Mouse (Mus musculus): Measurements from ENCODE around the gene Cd3eap. TPM values are rescaled to one million over a fixed set of nuclear protein-coding genes. Genes with fewer than 3 reads are reported as not detected.

The Cd3eap gene
- polyA plus RNA-seq, 1 experiment from 2014 or later, result 23.9 TPM

- ATAC-seq (replicated peaks; ENCODE audit: low FRiP score, low TSS enrichment, low read depth) (no peak), DNase-seq (ENCODE audit: low spot score) (no peak)
- Histone ChIP-seq H3K4me1 (replicated peaks; ENCODE audit: control insufficient read depth, insufficient read depth, low read length) (no peaks in the 10 kb centered on the region), H3K27ac (ENCODE audit: low read depth) (no peak overlapping the region), H3K36me3 (ENCODE audit: control insufficient read depth, insufficient read depth, low read length) (peaks cover 96% of the 10 kb centered on the region), H3K4me3 (ENCODE audit: low read depth, low read length) (no peak overlapping the region), H3K9me3 (ENCODE audit: control insufficient read depth, low read length) (no peaks in the 10 kb centered on the region), H3K4me2 (ENCODE audit: low read length) (no peak overlapping the region), H3K9ac (ENCODE audit: low read length) (no peak overlapping the region), H3K27me3 (replicated peaks; ENCODE audit: control insufficient read depth, insufficient read depth, low read length) (no peaks in the 10 kb centered on the region)
- WGBS, result 87% methylated on average over 9 of the region's 10 CpGs
These were observed 29.6 kb upstream of the Cd3eap start for GRCm38 (mm10) chr7:19388699-19389413.

GRCm38 (mm10) chr7:19383708-19384107 lies 24.4 kb upstream of the Cd3eap start:
- Histone ChIP-seq H3K4me2 (ENCODE audit: low read length) (no peak overlapping the region), H3K4me1 (replicated peaks; ENCODE audit: control insufficient read depth, insufficient read depth, low read length) (peaks cover 14% of the 10 kb centered on the region), H3K27ac (ENCODE audit: low read depth) (no peak overlapping the region), H3K4me3 (ENCODE audit: low read depth, low read length) (no peak overlapping the region), H3K9ac (ENCODE audit: low read length) (no peak overlapping the region), H3K27me3 (replicated peaks; ENCODE audit: control insufficient read depth, insufficient read depth, low read length) (no peaks in the 10 kb centered on the region), H3K36me3 (ENCODE audit: control insufficient read depth, insufficient read depth, low read length) (peaks cover 45% of the 10 kb centered on the region), H3K9me3 (ENCODE audit: control insufficient read depth, low read length) (no peaks in the 10 kb centered on the region)
- DNase-seq (ENCODE audit: low spot score) (no peak), ATAC-seq (replicated peaks; ENCODE audit: low FRiP score, low TSS enrichment, low read depth) (no peak)
- 86% methylated on average over 9 of the region's 9 CpGs for WGBS

- Histone ChIP-seq H3K4me1 (replicated peaks; ENCODE audit: control insufficient read depth, insufficient read depth, low read length) (peaks cover 14% of the 10 kb centered on the region), H3K9ac (ENCODE audit: low read length) (peak overlapping the region; percentile 73), H3K4me2 (ENCODE audit: low read length) (peak overlapping the region; percentile 89), H3K27ac (ENCODE audit: low read depth) (no peak overlapping the region), H3K9me3 (ENCODE audit: control insufficient read depth, low read length) (no peaks in the 10 kb centered on the region), H3K36me3 (ENCODE audit: control insufficient read depth, insufficient read depth, low read length) (peaks cover 31% of the 10 kb centered on the region), H3K27me3 (replicated peaks; ENCODE audit: control insufficient read depth, insufficient read depth, low read length) (no peaks in the 10 kb centered on the region), H3K4me3 (ENCODE audit: low read depth, low read length) (peak overlapping the region; percentile 84)
- WGBS, result under 1% methylated on average over 29 of the region's 37 CpGs
- DNase-seq (ENCODE audit: low spot score) (no peak), ATAC-seq (replicated peaks; ENCODE audit: low FRiP score, low TSS enrichment, low read depth) (peak; percentile 62)
These were observed 22.9 kb upstream of the Cd3eap start for GRCm38 (mm10) chr7:19382166-19382541.

GRCm38 (mm10) chr7:19381377-19382165 lies 22.3 kb upstream of the Cd3eap start, which contains the start of gene Ercc2:
Gene Ercc2 (plus strand): TSS chr7:19382010.
- WGBS, result 5% methylated on average over 48 of the region's 48 CpGs
- peak within 1 kb of the TSS; percentile 84 for H3K4me3 ChIP-seq (ENCODE audit: low read depth, low read length)
- H3K36me3 ChIP-seq (ENCODE audit: control insufficient read depth, insufficient read depth, low read length), result peaks cover 25% of the 10 kb centered on the region
- H3K9me3 ChIP-seq (ENCODE audit: control insufficient read depth, low read length), result no peaks in the 10 kb centered on the region
- DNase-seq (ENCODE audit: low spot score) (peak; percentile 98), ATAC-seq (replicated peaks; ENCODE audit: low FRiP score, low TSS enrichment, low read depth) (peak; percentile 97)
- H3K27me3 ChIP-seq (replicated peaks; ENCODE audit: control insufficient read depth, insufficient read depth, low read length), result no peaks in the 10 kb centered on the region
- H3K4me2 ChIP-seq (ENCODE audit: low read length), result peak within 1 kb of the TSS; percentile 89
- H3K9ac ChIP-seq (ENCODE audit: low read length), result peak within 1 kb of the TSS; percentile 73
- H3K4me1 ChIP-seq (replicated peaks; ENCODE audit: control insufficient read depth, insufficient read depth, low read length), result peaks cover 14% of the 10 kb centered on the region
- no peak within 1 kb of the TSS for H3K27ac ChIP-seq (ENCODE audit: low read depth)

GRCm38 (mm10) chr7:19378049-19378448 lies 18.8 kb upstream of the Cd3eap start:
- DNase-seq (ENCODE audit: low spot score) (no peak), ATAC-seq (replicated peaks; ENCODE audit: low FRiP score, low TSS enrichment, low read depth) (no peak)
- no peaks in the 10 kb centered on the region for H3K27me3 ChIP-seq (replicated peaks; ENCODE audit: control insufficient read depth, insufficient read depth, low read length)
- H3K4me2 ChIP-seq (ENCODE audit: low read length), result no peak overlapping the region
- peaks cover 6% of the 10 kb centered on the region for H3K4me1 ChIP-seq (replicated peaks; ENCODE audit: control insufficient read depth, insufficient read depth, low read length)
- 70% methylated on average over 8 of the region's 8 CpGs for WGBS
- no peaks in the 10 kb centered on the region for H3K9me3 ChIP-seq (ENCODE audit: control insufficient read depth, low read length)
- no peak overlapping the region for H3K9ac ChIP-seq (ENCODE audit: low read length)
- H3K4me3 ChIP-seq (ENCODE audit: low read depth, low read length), result no peak overlapping the region
- no peaks in the 10 kb centered on the region for H3K36me3 ChIP-seq (ENCODE audit: control insufficient read depth, insufficient read depth, low read length)
- H3K27ac ChIP-seq (ENCODE audit: low read depth), result no peak overlapping the region

GRCm38 (mm10) chr7:19376019-19376418 lies 16.7 kb upstream of the Cd3eap start:
- 85% methylated on average over 4 of the region's 4 CpGs for WGBS
- H3K4me3 ChIP-seq (ENCODE audit: low read depth, low read length), result no peak overlapping the region
- no peaks in the 10 kb centered on the region for H3K36me3 ChIP-seq (ENCODE audit: control insufficient read depth, insufficient read depth, low read length)
- H3K4me1 ChIP-seq (replicated peaks; ENCODE audit: control insufficient read depth, insufficient read depth, low read length), result no peaks in the 10 kb centered on the region
- no peak overlapping the region for H3K9ac ChIP-seq (ENCODE audit: low read length)
- H3K27me3 ChIP-seq (replicated peaks; ENCODE audit: control insufficient read depth, insufficient read depth, low read length), result no peaks in the 10 kb centered on the region
- no peak overlapping the region for H3K27ac ChIP-seq (ENCODE audit: low read depth)
- no peaks in the 10 kb centered on the region for H3K9me3 ChIP-seq (ENCODE audit: control insufficient read depth, low read length)
- no peak overlapping the region for H3K4me2 ChIP-seq (ENCODE audit: low read length)
- ATAC-seq (replicated peaks; ENCODE audit: low FRiP score, low TSS enrichment, low read depth), result no peak
- no peak for DNase-seq (ENCODE audit: low spot score)

GRCm38 (mm10) chr7:19375368-19375767 lies 16.1 kb upstream of the Cd3eap start:
- Histone ChIP-seq H3K9ac (ENCODE audit: low read length) (no peak overlapping the region), H3K27me3 (replicated peaks; ENCODE audit: control insufficient read depth, insufficient read depth, low read length) (no peaks in the 10 kb centered on the region), H3K4me1 (replicated peaks; ENCODE audit: control insufficient read depth, insufficient read depth, low read length) (no peaks in the 10 kb centered on the region), H3K36me3 (ENCODE audit: control insufficient read depth, insufficient read depth, low read length) (no peaks in the 10 kb centered on the region), H3K4me3 (ENCODE audit: low read depth, low read length) (no peak overlapping the region), H3K27ac (ENCODE audit: low read depth) (no peak overlapping the region), H3K9me3 (ENCODE audit: control insufficient read depth, low read length) (no peaks in the 10 kb centered on the region), H3K4me2 (ENCODE audit: low read length) (no peak overlapping the region)
- 74% methylated on average over 18 of the region's 18 CpGs for WGBS
- no peak for ATAC-seq (replicated peaks; ENCODE audit: low FRiP score, low TSS enrichment, low read depth)
- no peak for DNase-seq (ENCODE audit: low spot score)

GRCm38 (mm10) chr7:19373367-19373766 lies 14.1 kb upstream of the Cd3eap start:
- no peak overlapping the region for H3K4me3 ChIP-seq (ENCODE audit: low read depth, low read length)
- H3K9me3 ChIP-seq (ENCODE audit: control insufficient read depth, low read length), result no peaks in the 10 kb centered on the region
- DNase-seq (ENCODE audit: low spot score), result no peak
- H3K27me3 ChIP-seq (replicated peaks; ENCODE audit: control insufficient read depth, insufficient read depth, low read length), result peaks cover 5% of the 10 kb centered on the region; the same call in 1 of the 2 replicates
- H3K4me2 ChIP-seq (ENCODE audit: low read length), result no peak overlapping the region
- H3K36me3 ChIP-seq (ENCODE audit: control insufficient read depth, insufficient read depth, low read length), result no peaks in the 10 kb centered on the region
- no peak for ATAC-seq (replicated peaks; ENCODE audit: low FRiP score, low TSS enrichment, low read depth)
- no peaks in the 10 kb centered on the region for H3K4me1 ChIP-seq (replicated peaks; ENCODE audit: control insufficient read depth, insufficient read depth, low read length)
- no peak overlapping the region for H3K9ac ChIP-seq (ENCODE audit: low read length)
- H3K27ac ChIP-seq (ENCODE audit: low read depth), result no peak overlapping the region
- 82% methylated on average over 2 of the region's 2 CpGs for WGBS
